Mouse (Mus musculus): ENCODE measurements around the gene Gm9844.

The Gm9844 gene

DNA sequence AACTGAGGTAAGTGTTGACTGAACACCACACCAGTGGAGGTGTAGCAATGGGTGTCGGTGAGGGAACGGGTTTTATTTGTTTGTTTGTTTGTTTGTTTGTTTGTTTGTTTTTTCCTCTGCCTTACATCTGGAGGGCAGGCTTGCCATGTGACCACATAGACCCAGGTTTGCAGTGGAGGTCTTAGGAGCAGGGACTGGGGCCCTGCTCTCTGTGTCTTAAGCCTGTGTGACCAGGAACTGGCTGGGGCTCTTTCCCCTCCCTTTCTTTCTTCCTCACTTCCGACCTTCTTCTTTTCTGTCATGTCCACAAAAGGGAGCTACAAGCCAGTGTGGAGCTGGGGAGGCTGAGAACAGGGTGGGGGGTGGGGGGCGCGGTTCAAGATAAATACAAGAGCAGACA lies 35.9 kb downstream of the Gm9844 start:
- in situ Hi-C loops (cut with MboI, MseI): no loop called here

DNA sequence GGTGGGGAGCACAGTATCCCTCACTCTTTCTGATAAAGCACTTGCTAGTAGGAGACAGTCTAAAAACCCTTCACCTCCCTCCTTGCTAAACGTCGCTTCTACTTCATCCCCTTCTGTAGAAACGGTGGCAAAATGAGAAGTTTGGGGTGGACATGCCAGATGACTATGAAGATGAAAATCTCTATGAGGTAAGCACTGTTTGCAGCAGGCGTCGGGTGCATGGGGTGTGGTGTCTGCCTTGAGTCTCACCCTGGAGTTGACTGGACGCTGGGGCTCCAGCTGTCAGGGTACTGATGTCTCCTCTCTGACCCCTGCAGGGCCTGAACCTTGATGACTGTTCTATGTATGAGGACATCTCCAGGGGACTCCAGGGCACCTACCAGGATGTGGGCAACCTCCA lies 39.1 kb downstream of the Gm9844 start:
- in situ Hi-C loops (cut with MboI, MseI): no loop called here

GRCm38 (mm10) chr7:24901842-24902241 lies 39.8 kb downstream of the Gm9844 start:
- in situ Hi-C loops (cut with MboI, MseI): no loop called here

GRCm38 (mm10) chr7:24902264-24902629 lies 40.2 kb downstream of the Gm9844 start:
- in situ Hi-C loops (cut with MboI, MseI): no loop called here

DNA sequence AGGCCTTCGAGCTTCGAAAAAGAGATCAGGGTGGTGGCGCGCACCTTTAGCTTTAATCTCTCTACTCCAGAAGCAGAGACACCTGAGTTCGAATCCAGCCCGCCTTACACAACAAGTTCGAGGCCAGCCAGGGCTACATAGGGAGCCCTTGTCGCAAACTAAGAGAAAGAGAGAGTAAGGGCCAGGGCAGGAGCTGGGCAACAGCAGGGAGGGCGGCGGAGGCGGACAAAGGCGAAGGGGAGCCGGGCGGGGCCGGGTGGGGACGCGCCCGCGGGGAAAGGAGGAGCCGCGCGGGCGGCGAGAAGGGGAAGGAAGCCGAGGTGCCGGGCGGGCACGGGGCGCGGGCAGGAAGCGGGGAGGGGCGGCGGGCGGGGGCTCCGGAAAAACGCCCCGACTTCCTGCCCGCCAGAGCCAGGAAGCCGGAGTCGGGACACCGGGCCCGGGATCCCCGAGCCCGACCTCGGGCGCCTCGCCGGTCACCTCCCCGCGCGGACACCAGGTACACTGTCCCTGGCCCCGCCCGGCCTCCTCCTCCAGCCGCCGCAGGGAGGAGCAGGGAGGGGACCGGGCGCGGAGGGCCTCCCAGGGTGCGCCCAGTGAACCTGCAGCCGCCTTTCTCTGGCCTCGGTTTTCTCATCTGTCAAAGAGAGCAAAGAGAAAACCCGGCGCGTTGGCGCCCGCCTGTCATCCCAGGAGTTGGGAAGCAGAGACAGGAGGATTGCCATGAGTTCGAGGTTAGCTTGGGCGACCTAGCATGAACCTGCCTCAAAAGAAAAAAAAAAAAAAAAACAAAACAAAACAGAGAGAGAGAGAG lies 40.8 kb downstream of the Gm9844 start, which contains the start of gene Arhgef1:
Arhgef1 (plus strand) TSS at position 283 of the 814 bp plus-strand sequence.
- in situ Hi-C loops (cut with MboI, MseI): no loop called here

DNA sequence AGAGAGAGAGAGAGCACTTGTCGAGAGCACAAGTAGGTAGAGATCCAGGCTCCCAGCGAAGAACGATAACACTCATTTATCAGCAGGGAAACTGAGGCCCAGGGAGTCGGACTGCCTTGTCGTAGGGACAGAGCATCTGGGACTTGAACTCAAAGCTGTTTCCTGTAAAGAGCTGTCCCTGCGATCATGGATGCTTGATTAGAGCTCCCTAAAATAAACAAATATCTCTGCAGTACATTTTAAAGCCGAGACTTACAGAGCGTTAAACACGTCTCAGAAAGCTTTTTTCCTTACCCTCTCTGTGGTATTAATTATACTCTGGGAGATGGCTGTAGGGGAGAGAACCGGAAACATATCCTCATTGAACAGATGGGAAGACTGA lies 41.4 kb downstream of the Gm9844 start:
- in situ Hi-C loops (cut with MboI, MseI): no loop called here

- in situ Hi-C loops (cut with MboI, MseI): no loop called here
These were observed 42.1 kb downstream of the Gm9844 start for GRCm38 (mm10) chr7:24904070-24904483.

DNA sequence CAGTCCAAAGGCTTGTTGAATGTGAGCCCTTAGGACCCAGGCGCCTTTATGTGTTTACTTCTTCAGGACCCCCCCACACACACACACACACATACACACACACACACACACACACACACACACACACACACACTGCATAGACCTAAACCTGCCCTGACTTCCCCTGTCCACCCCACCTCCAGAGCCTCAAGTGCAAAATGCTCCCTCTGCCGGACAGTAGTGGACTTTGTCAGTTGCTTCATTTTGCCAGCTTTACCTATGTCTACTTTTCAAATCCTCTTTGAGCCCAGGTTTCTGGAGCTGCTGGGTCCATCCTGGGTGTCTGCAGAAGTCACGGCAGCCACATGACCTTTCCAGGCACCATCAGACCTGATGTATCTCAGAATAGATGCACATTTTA lies 42.9 kb downstream of the Gm9844 start:
- in situ Hi-C loops (cut with MboI, MseI): no loop called here

- in situ Hi-C loops (cut with MboI, MseI): no loop called here
These were observed 44.5 kb downstream of the Gm9844 start for GRCm38 (mm10) chr7:24906551-24906950.

GRCm38 (mm10) chr7:24907211-24907748 lies 45.3 kb downstream of the Gm9844 start:
- in situ Hi-C loops (cut with MboI, MseI): no loop called here

Measured in regulatory T cell (primary cell).